Mouse (Mus musculus): ENCODE measurements around the gene Focad. TPM values are rescaled to one million over a fixed set of nuclear protein-coding genes. Genes with fewer than 3 reads are reported as not detected.

The Focad gene
- polyA plus RNA-seq, 1 experiment: 22.5 TPM

DNA sequence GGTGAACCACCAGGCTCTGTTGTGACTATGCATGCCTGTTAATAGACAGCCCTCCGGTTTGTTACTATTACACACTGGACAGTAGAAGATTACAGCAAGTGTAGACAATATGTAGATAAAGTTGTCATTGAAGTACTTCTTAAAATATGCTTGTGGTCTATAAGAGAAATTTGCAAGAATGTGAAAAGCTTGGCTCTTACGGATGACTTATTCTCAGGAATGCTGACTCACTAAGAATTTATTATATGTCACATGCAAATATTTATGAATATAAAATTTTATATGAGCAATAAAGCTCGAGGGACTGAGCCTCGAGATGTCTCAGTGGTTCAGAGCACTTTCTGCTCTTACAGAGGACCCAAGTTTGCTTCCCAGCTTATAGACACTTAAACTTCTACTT lies 240.1 kb downstream of the Focad start:
- H3K27me3 ChIP-seq (ENCODE audit: control insufficient read depth, insufficient read depth, low read length, poor library complexity, severe bottlenecking): no peaks in the 10 kb centered on the region
- TF ChIP-seq CTCF (IDR thresholded peaks at IDR 0.05; ENCODE audit: low read depth, low read length) (no peak), POLR2A (IDR thresholded peaks at IDR 0.05; ENCODE audit: insufficient read depth, low read length) (no peak), EP300 (IDR thresholded peaks at IDR 0.05; ENCODE audit: insufficient read depth, low read depth, low read length) (no peak)
- no peak overlapping the region for H3K27ac ChIP-seq (ENCODE audit: insufficient read depth, low read length)
- no peaks in the 10 kb centered on the region for H3K4me1 ChIP-seq (ENCODE audit: control insufficient read depth, insufficient read depth, low read length)
- H3K9me3 ChIP-seq (replicated peaks; ENCODE audit: control insufficient read depth, insufficient read depth, low read length, poor library complexity, severe bottlenecking): no peaks in the 10 kb centered on the region
- no peaks in the 10 kb centered on the region for H3K36me3 ChIP-seq (ENCODE audit: control insufficient read depth, insufficient read depth, low read length, poor library complexity, severe bottlenecking)
- no peak overlapping the region for H3K9ac ChIP-seq (ENCODE audit: low read depth, poor library complexity, severe bottlenecking)
- H3K4me3 ChIP-seq (ENCODE audit: low read depth, low read length): no peak overlapping the region

DNA sequence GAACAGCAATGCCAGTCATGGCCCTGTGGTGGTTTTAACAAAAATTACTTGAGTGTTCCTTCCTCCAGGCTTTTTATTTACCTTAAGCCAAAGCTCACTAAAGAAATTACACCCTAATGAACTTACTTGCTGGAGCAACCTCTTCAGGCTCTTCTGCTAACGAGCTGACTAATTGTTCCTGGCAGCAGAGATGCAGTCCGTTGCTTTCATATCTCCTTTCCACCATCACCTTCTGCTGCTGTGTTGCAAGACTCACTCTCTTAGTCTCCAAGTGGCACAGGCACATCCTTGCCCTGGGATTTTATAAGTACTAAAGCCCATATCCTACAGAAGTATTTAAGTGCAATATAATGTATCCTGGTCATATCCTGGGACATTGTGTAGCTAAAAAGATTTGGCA lies 242.3 kb downstream of the Focad start:
- H3K4me3 ChIP-seq (ENCODE audit: low read depth, low read length): no peak overlapping the region
- H3K36me3 ChIP-seq (ENCODE audit: control insufficient read depth, insufficient read depth, low read length, poor library complexity, severe bottlenecking): no peaks in the 10 kb centered on the region
- H3K4me1 ChIP-seq (ENCODE audit: control insufficient read depth, insufficient read depth, low read length): no peaks in the 10 kb centered on the region
- no peaks in the 10 kb centered on the region for H3K27me3 ChIP-seq (ENCODE audit: control insufficient read depth, insufficient read depth, low read length, poor library complexity, severe bottlenecking)
- no peak overlapping the region for H3K27ac ChIP-seq (ENCODE audit: insufficient read depth, low read length)
- H3K9me3 ChIP-seq (replicated peaks; ENCODE audit: control insufficient read depth, insufficient read depth, low read length, poor library complexity, severe bottlenecking): no peaks in the 10 kb centered on the region
- no peak overlapping the region for H3K9ac ChIP-seq (ENCODE audit: low read depth, poor library complexity, severe bottlenecking)
- TF ChIP-seq EP300 (IDR thresholded peaks at IDR 0.05; ENCODE audit: insufficient read depth, low read depth, low read length) (no peak), POLR2A (IDR thresholded peaks at IDR 0.05; ENCODE audit: insufficient read depth, low read length) (no peak), CTCF (IDR thresholded peaks at IDR 0.05; ENCODE audit: low read depth, low read length) (no peak)

GRCm38 (mm10) chr4:88337365-88337764 lies 242.9 kb downstream of the Focad start:
- no peak overlapping the region for H3K4me3 ChIP-seq (ENCODE audit: low read depth, low read length)
- H3K36me3 ChIP-seq (ENCODE audit: control insufficient read depth, insufficient read depth, low read length, poor library complexity, severe bottlenecking): no peaks in the 10 kb centered on the region
- no peak overlapping the region for H3K27ac ChIP-seq (ENCODE audit: insufficient read depth, low read length)
- TF ChIP-seq EP300 (IDR thresholded peaks at IDR 0.05; ENCODE audit: insufficient read depth, low read depth, low read length) (no peak), CTCF (IDR thresholded peaks at IDR 0.05; ENCODE audit: low read depth, low read length) (no peak)
- no peaks in the 10 kb centered on the region for H3K27me3 ChIP-seq (ENCODE audit: control insufficient read depth, insufficient read depth, low read length, poor library complexity, severe bottlenecking)
- no peaks in the 10 kb centered on the region for H3K4me1 ChIP-seq (ENCODE audit: control insufficient read depth, insufficient read depth, low read length)
- H3K9me3 ChIP-seq (replicated peaks; ENCODE audit: control insufficient read depth, insufficient read depth, low read length, poor library complexity, severe bottlenecking): no peaks in the 10 kb centered on the region
- H3K9ac ChIP-seq (ENCODE audit: low read depth, poor library complexity, severe bottlenecking): no peak overlapping the region

GRCm38 (mm10) chr4:88338130-88338529 lies 243.7 kb downstream of the Focad start:
- no peak overlapping the region for H3K27ac ChIP-seq (ENCODE audit: insufficient read depth, low read length)
- no peaks in the 10 kb centered on the region for H3K9me3 ChIP-seq (replicated peaks; ENCODE audit: control insufficient read depth, insufficient read depth, low read length, poor library complexity, severe bottlenecking)
- no peak overlapping the region for H3K4me3 ChIP-seq (ENCODE audit: low read depth, low read length)
- H3K4me1 ChIP-seq (ENCODE audit: control insufficient read depth, insufficient read depth, low read length): no peaks in the 10 kb centered on the region
- H3K27me3 ChIP-seq (ENCODE audit: control insufficient read depth, insufficient read depth, low read length, poor library complexity, severe bottlenecking): no peaks in the 10 kb centered on the region
- TF ChIP-seq POLR2A (IDR thresholded peaks at IDR 0.05; ENCODE audit: insufficient read depth, low read length) (no peak), CTCF (IDR thresholded peaks at IDR 0.05; ENCODE audit: low read depth, low read length) (no peak), EP300 (IDR thresholded peaks at IDR 0.05; ENCODE audit: insufficient read depth, low read depth, low read length) (no peak)
- H3K36me3 ChIP-seq (ENCODE audit: control insufficient read depth, insufficient read depth, low read length, poor library complexity, severe bottlenecking): no peaks in the 10 kb centered on the region
- no peak overlapping the region for H3K9ac ChIP-seq (ENCODE audit: low read depth, poor library complexity, severe bottlenecking)

DNA sequence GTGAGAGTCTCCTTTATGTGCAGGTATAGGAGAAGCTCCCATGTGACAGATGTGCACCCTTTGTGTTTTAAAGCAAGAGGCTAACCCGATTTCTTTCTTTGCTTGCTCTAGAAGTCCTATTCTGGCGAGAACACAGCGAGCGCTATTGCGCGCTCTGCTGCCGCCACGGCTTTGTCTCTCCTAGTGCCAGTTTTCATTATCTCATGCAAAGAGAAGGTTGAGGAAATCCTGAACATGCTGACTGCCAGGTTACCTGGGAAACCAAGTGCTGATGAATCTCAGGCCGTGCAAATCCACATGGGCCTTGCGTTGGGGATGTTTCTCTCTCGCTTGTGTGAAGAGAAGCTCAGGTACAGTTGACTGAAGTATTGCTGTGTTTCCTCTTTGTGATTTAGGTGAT lies 250.0 kb downstream of the Focad start:
- Histone ChIP-seq H3K27me3 (ENCODE audit: control insufficient read depth, insufficient read depth, low read length, poor library complexity, severe bottlenecking) (no peaks in the 10 kb centered on the region), H3K4me1 (ENCODE audit: control insufficient read depth, insufficient read depth, low read length) (no peaks in the 10 kb centered on the region), H3K9me3 (replicated peaks; ENCODE audit: control insufficient read depth, insufficient read depth, low read length, poor library complexity, severe bottlenecking) (no peaks in the 10 kb centered on the region), H3K9ac (ENCODE audit: low read depth, poor library complexity, severe bottlenecking) (no peak overlapping the region), H3K27ac (ENCODE audit: insufficient read depth, low read length) (no peak overlapping the region), H3K36me3 (ENCODE audit: control insufficient read depth, insufficient read depth, low read length, poor library complexity, severe bottlenecking) (no peaks in the 10 kb centered on the region), H3K4me3 (ENCODE audit: low read depth, low read length) (no peak overlapping the region)
- TF ChIP-seq CTCF (IDR thresholded peaks at IDR 0.05; ENCODE audit: low read depth, low read length): no peak
- no peak for TF ChIP-seq POLR2A (IDR thresholded peaks at IDR 0.05; ENCODE audit: insufficient read depth, low read length)
- no peak for TF ChIP-seq EP300 (IDR thresholded peaks at IDR 0.05; ENCODE audit: insufficient read depth, low read depth, low read length)

DNA sequence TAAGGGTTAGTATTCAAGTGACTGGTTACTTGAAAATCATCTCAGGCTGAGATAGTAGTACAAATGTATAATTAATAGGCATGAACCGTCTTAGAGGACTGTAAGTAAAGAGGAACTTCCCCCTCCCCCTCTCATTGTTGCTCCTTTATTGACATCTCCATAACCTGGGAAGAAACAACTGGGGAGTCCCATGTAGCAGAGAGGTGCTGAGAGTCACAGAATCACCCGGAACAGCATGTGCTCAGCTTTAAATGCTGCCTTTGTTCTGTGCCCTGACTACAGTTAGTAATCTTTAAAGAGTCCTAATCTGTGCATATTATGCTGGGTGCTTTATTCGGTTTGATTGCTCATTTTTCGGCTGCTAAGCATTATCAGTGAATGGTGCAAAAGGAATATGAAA lies 250.6 kb downstream of the Focad start:
- Histone ChIP-seq H3K4me1 (ENCODE audit: control insufficient read depth, insufficient read depth, low read length) (no peaks in the 10 kb centered on the region), H3K27ac (ENCODE audit: insufficient read depth, low read length) (no peak overlapping the region), H3K4me3 (ENCODE audit: low read depth, low read length) (no peak overlapping the region), H3K9me3 (replicated peaks; ENCODE audit: control insufficient read depth, insufficient read depth, low read length, poor library complexity, severe bottlenecking) (no peaks in the 10 kb centered on the region), H3K27me3 (ENCODE audit: control insufficient read depth, insufficient read depth, low read length, poor library complexity, severe bottlenecking) (no peaks in the 10 kb centered on the region), H3K36me3 (ENCODE audit: control insufficient read depth, insufficient read depth, low read length, poor library complexity, severe bottlenecking) (no peaks in the 10 kb centered on the region), H3K9ac (ENCODE audit: low read depth, poor library complexity, severe bottlenecking) (no peak overlapping the region)
- no peak for TF ChIP-seq EP300 (IDR thresholded peaks at IDR 0.05; ENCODE audit: insufficient read depth, low read depth, low read length)
- TF ChIP-seq POLR2A (IDR thresholded peaks at IDR 0.05; ENCODE audit: insufficient read depth, low read length): no peak
- no peak for TF ChIP-seq CTCF (IDR thresholded peaks at IDR 0.05; ENCODE audit: low read depth, low read length)

All from ES-Bruce4 (cell line).